Mouse (Mus musculus): ENCODE measurements around the gene Ehd1. TPM values are rescaled to one million over a fixed set of nuclear protein-coding genes. Genes with fewer than 3 reads are reported as not detected.

Gene Ehd1
- total RNA-seq, 2 experiments from 2014 or later: 36.4 to 43.5 TPM

GRCm38 (mm10) chr19:6262222-6262621 lies 14.3 kb upstream of the Ehd1 start:
- Histone ChIP-seq H3K27ac (no peak overlapping the region), H3K4me3 (no peak overlapping the region)
- intact Hi-C loops (cut with DNase I): no loop called here
- peak; percentile 90 for TF ChIP-seq CTCF (IDR thresholded peaks at IDR 0.05)
- peak; percentile 47 to 59 for DNase-seq (ENCODE audit: extremely low spot score in 1 of 2, low spot score in 2 of 2)

- intact Hi-C loops (cut with DNase I): no loop called here
- H3K27ac ChIP-seq: no peak overlapping the region
- DNase-seq (ENCODE audit: extremely low spot score in 1 of 2, low spot score in 2 of 2): no peak
- no peak overlapping the region for H3K4me3 ChIP-seq
- no peak for TF ChIP-seq CTCF (IDR thresholded peaks at IDR 0.05)
Measured at GRCm38 (mm10) chr19:6262839-6263433, 13.6 kb upstream of the Ehd1 start.

GRCm38 (mm10) chr19:6264200-6264599 lies 12.3 kb upstream of the Ehd1 start:
- TF ChIP-seq CTCF (IDR thresholded peaks at IDR 0.05): no peak
- H3K27ac ChIP-seq: peak overlapping the region; percentile 57
- no peak overlapping the region for H3K4me3 ChIP-seq
- DNase-seq (ENCODE audit: extremely low spot score in 1 of 2, low spot score in 2 of 2): peak in 1 of 2 experiments; percentile 52
- intact Hi-C loops (cut with DNase I): no loop called here

GRCm38 (mm10) chr19:6264945-6265344 lies 11.6 kb upstream of the Ehd1 start:
- Histone ChIP-seq H3K4me3 (no peak overlapping the region), H3K27ac (no peak overlapping the region)
- no peak for DNase-seq (ENCODE audit: extremely low spot score in 1 of 2, low spot score in 2 of 2)
- no peak for TF ChIP-seq CTCF (IDR thresholded peaks at IDR 0.05)
- intact Hi-C loops (cut with DNase I): no loop called here

GRCm38 (mm10) chr19:6265727-6266182 lies 10.8 kb upstream of the Ehd1 start:
- Histone ChIP-seq H3K27ac (no peak overlapping the region), H3K4me3 (no peak overlapping the region)
- intact Hi-C loops (cut with DNase I): no loop called here
- peak; percentile 30 for TF ChIP-seq CTCF (IDR thresholded peaks at IDR 0.05)
- no peak for DNase-seq (ENCODE audit: extremely low spot score in 1 of 2, low spot score in 2 of 2)

GRCm38 (mm10) chr19:6267306-6268169 lies 9.0 kb upstream of the Ehd1 start:
- TF ChIP-seq CTCF (IDR thresholded peaks at IDR 0.05): no peak
- no peak for DNase-seq (ENCODE audit: extremely low spot score in 1 of 2, low spot score in 2 of 2)
- no peak overlapping the region for H3K4me3 ChIP-seq
- intact Hi-C loops (cut with DNase I): loop anchor here (1.0 to 2.0 kb wide), 2 partner anchors 38 to 63 kb away; no protein-coding TSS in a partner anchor
- H3K27ac ChIP-seq: no peak overlapping the region

DNA sequence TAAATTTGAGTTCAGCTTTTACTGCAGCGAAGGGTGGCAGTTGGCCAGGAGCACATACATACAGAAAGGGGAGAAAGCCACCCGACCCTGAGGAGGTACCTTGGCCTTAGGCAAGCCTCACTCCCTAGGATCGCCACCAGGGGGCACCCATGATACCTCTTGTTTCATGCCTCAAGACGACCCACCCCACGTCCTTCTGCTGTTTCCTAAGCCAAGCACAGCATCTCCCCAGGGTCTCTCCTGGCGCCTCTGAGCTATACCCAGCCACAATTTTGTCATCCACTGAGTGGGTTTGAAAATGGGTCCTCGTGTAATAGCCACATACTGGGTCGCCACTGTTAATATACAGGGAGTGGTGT lies 8.4 kb upstream of the Ehd1 start:
- intact Hi-C loops (cut with DNase I): loop anchor here (1.0 to 2.0 kb wide), 2 partner anchors 37 to 63 kb away; no protein-coding TSS in a partner anchor
- peak; percentile 76 to 84 for DNase-seq (ENCODE audit: extremely low spot score in 1 of 2, low spot score in 2 of 2)
- H3K4me3 ChIP-seq: no peak overlapping the region
- TF ChIP-seq CTCF (IDR thresholded peaks at IDR 0.05): peak; percentile 95
- no peak overlapping the region for H3K27ac ChIP-seq

GRCm38 (mm10) chr19:6268670-6269132 lies 7.8 kb upstream of the Ehd1 start:
- TF ChIP-seq CTCF (IDR thresholded peaks at IDR 0.05): no peak
- Histone ChIP-seq H3K4me3 (no peak overlapping the region), H3K27ac (no peak overlapping the region)
- no peak for DNase-seq (ENCODE audit: extremely low spot score in 1 of 2, low spot score in 2 of 2)
- intact Hi-C loops (cut with DNase I): loop anchor here (1.0 to 2.0 kb wide), 2 partner anchors 37 to 62 kb away; no protein-coding TSS in a partner anchor

DNA sequence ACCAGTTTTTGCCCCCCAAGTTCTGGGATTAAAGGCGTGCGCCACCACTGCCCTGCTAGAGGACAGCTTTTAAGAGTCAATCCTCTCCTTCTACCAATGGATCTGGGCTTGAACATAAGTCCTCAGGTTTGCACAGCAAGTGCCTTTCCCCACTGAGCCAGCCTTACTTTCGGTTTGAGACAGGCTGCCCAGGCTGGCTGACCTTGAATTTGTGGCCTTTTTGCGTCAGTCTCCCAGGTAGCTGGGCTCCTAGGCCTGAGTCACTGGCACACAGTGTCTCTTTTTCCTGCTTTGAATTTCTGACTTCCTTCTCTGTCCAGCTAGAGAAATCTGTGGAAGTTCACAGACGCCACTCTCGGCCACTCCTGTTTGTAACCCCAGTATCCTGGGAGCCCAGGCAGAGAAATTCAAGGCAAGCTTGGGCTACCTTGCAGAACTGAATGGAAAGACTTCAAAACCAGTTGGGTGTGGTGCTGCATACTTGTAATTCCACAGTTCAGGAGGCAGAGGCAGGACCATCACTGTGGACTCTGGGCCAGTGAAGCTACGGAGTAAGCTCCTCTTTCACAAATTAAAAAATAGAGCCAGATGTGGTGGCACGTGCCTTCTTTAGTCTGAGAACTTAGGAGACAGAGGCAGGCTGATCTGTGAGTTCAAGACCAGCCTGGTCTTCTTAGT lies 6.6 kb upstream of the Ehd1 start:
- no peak for TF ChIP-seq CTCF (IDR thresholded peaks at IDR 0.05)
- no peak for DNase-seq (ENCODE audit: extremely low spot score in 1 of 2, low spot score in 2 of 2)
- no peak overlapping the region for H3K27ac ChIP-seq
- no peak overlapping the region for H3K4me3 ChIP-seq
- intact Hi-C loops (cut with DNase I): loop anchor here (2.0 kb wide), 1 partner anchor 61 kb away; no protein-coding TSS in a partner anchor

DNA sequence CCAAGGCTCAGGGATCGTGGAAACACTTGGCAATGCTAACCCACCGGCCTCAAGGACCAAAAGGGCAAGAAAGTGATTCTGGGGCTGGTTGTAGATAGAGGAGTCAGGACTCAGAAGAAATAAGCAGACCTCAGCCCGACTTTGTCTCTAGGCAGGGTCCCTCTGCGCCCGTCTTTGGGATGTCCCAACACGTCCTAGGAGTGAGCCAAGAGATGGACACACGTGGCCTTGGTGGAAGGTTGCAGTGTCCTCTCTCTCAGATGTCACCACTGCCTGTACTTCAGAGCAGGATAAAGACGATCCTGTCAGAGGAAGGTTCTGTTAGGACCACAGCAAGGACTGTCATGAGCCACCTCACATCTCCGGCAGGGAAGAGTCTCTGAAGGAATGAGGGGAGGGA lies 5.9 kb upstream of the Ehd1 start:
- DNase-seq (ENCODE audit: extremely low spot score in 1 of 2, low spot score in 2 of 2): no peak
- H3K4me3 ChIP-seq: no peak overlapping the region
- intact Hi-C loops (cut with DNase I): no loop called here
- no peak overlapping the region for H3K27ac ChIP-seq
- no peak for TF ChIP-seq CTCF (IDR thresholded peaks at IDR 0.05)

DNA sequence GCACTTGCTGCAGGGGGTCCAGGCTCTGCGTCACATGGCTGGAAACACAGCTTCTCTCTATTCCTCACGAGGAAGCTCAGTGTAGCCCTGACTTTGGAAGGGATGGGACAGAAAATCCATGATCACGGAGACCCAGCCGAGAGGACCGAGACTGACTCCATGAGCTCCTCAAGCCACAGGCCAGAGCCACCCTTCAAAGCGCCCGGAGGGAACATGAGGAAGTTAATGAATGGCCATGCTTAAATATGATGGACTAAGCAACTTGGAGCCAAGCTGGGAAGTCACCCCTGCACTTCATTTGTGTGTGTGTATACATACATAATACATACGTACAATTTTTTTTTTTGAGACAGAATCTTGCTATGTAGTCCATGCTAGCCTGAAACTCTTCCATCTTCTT lies 5.3 kb upstream of the Ehd1 start:
- TF ChIP-seq CTCF (IDR thresholded peaks at IDR 0.05): no peak
- intact Hi-C loops (cut with DNase I): no loop called here
- DNase-seq (ENCODE audit: extremely low spot score in 1 of 2, low spot score in 2 of 2): no peak
- Histone ChIP-seq H3K27ac (no peak overlapping the region), H3K4me3 (no peak overlapping the region)

DNA sequence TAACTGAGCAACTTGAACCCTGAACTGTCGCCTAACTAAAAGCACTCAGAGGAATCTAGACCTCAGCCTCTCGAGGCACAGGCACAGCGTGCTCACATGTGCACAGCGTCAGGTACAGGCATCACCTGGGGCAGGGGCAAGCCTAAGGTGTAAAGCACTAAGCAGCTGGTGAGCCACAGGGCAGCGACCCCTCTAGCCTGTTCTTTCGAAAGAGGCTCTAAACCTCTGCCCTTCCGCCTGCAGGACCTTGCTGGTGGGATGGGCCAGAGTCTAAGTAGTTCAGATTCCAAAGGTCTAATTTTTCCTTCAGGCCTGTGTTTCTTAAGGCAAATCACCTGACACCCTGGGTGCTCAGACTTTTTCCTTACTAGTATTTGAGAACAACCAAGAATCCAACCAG lies 4.5 kb upstream of the Ehd1 start:
- no peak for DNase-seq (ENCODE audit: extremely low spot score in 1 of 2, low spot score in 2 of 2)
- Histone ChIP-seq H3K27ac (no peak overlapping the region), H3K4me3 (no peak overlapping the region)
- intact Hi-C loops (cut with DNase I): no loop called here
- TF ChIP-seq CTCF (IDR thresholded peaks at IDR 0.05): no peak

Data from left cerebral cortex, adult 2 months (tissue).